Mouse (Mus musculus): ENCODE data around the gene Tmem59l. TPM values are rescaled to one million over a fixed set of nuclear protein-coding genes. Genes with fewer than 3 reads are reported as not detected.

Tmem59l gene
- polyA plus RNA-seq, 1 experiment: 10.5 TPM

GRCm38 (mm10) chr8:70466771-70467170, 20.4 kb downstream of the Tmem59l start:
- H3K4me1 ChIP-seq (ENCODE audit: control insufficient read depth, insufficient read depth, low read length): peaks cover 26% of the 10 kb centered on the region
- WGBS: 27% methylated on average over 11 of the region's 11 CpGs
- no peak for TF ChIP-seq POLR2A (IDR thresholded peaks at IDR 0.05; ENCODE audit: borderline replicate concordance, extremely low read depth, low read depth, low read length)
- TF ChIP-seq CTCF (IDR thresholded peaks at IDR 0.05; ENCODE audit: insufficient read depth, low read length): no peak
- no peak overlapping the region for H3K4me3 ChIP-seq (replicated peaks; ENCODE audit: extremely low read depth, low read depth, low read length)
- no peak for DNase-seq

- WGBS: 76% methylated on average over 4 of the region's 4 CpGs
- H3K4me1 ChIP-seq (ENCODE audit: control insufficient read depth, insufficient read depth, low read length): peaks cover 26% of the 10 kb centered on the region
- TF ChIP-seq CTCF (IDR thresholded peaks at IDR 0.05; ENCODE audit: insufficient read depth, low read length): no peak
- TF ChIP-seq POLR2A (IDR thresholded peaks at IDR 0.05; ENCODE audit: borderline replicate concordance, extremely low read depth, low read depth, low read length): no peak
- H3K4me3 ChIP-seq (replicated peaks; ENCODE audit: extremely low read depth, low read depth, low read length): no peak overlapping the region
- no peak for DNase-seq
Measured at GRCm38 (mm10) chr8:70466305-70466704, 20.9 kb downstream of the Tmem59l start.

GRCm38 (mm10) chr8:70465701-70466100, 21.5 kb downstream of the Tmem59l start:
- DNase-seq: no peak
- no peak for TF ChIP-seq CTCF (IDR thresholded peaks at IDR 0.05; ENCODE audit: insufficient read depth, low read length)
- TF ChIP-seq POLR2A (IDR thresholded peaks at IDR 0.05; ENCODE audit: borderline replicate concordance, extremely low read depth, low read depth, low read length): no peak
- no peak overlapping the region for H3K4me3 ChIP-seq (replicated peaks; ENCODE audit: extremely low read depth, low read depth, low read length)
- 96% methylated on average over 4 of the region's 4 CpGs for WGBS
- peaks cover 26% of the 10 kb centered on the region for H3K4me1 ChIP-seq (ENCODE audit: control insufficient read depth, insufficient read depth, low read length)

GRCm38 (mm10) chr8:70464162-70464561, 23.0 kb downstream of the Tmem59l start:
- 90% methylated on average over 6 of the region's 6 CpGs for WGBS
- no peak for DNase-seq
- TF ChIP-seq POLR2A (IDR thresholded peaks at IDR 0.05; ENCODE audit: borderline replicate concordance, extremely low read depth, low read depth, low read length): no peak
- no peak for TF ChIP-seq CTCF (IDR thresholded peaks at IDR 0.05; ENCODE audit: insufficient read depth, low read length)
- Histone ChIP-seq H3K4me3 (replicated peaks; ENCODE audit: extremely low read depth, low read depth, low read length) (no peak overlapping the region), H3K4me1 (ENCODE audit: control insufficient read depth, insufficient read depth, low read length) (peaks cover 21% of the 10 kb centered on the region)

GRCm38 (mm10) chr8:70463306-70463705, 23.9 kb downstream of the Tmem59l start:
- peaks cover 14% of the 10 kb centered on the region for H3K4me1 ChIP-seq (ENCODE audit: control insufficient read depth, insufficient read depth, low read length)
- TF ChIP-seq POLR2A (IDR thresholded peaks at IDR 0.05; ENCODE audit: borderline replicate concordance, extremely low read depth, low read depth, low read length) (no peak), CTCF (IDR thresholded peaks at IDR 0.05; ENCODE audit: insufficient read depth, low read length) (no peak)
- no peak overlapping the region for H3K4me3 ChIP-seq (replicated peaks; ENCODE audit: extremely low read depth, low read depth, low read length)
- 74% methylated on average over 4 of the region's 4 CpGs for WGBS
- DNase-seq: no peak

GRCm38 (mm10) chr8:70462516-70462813, 24.7 kb downstream of the Tmem59l start:
- TF ChIP-seq POLR2A (IDR thresholded peaks at IDR 0.05; ENCODE audit: borderline replicate concordance, extremely low read depth, low read depth, low read length) (no peak), CTCF (IDR thresholded peaks at IDR 0.05; ENCODE audit: insufficient read depth, low read length) (no peak)
- H3K4me1 ChIP-seq (ENCODE audit: control insufficient read depth, insufficient read depth, low read length): peaks cover 9% of the 10 kb centered on the region
- DNase-seq: no peak
- H3K4me3 ChIP-seq (replicated peaks; ENCODE audit: extremely low read depth, low read depth, low read length): no peak overlapping the region
- 84% methylated on average over 8 of the region's 8 CpGs for WGBS

- H3K4me1 ChIP-seq (ENCODE audit: control insufficient read depth, insufficient read depth, low read length): peaks cover 7% of the 10 kb centered on the region
- TF ChIP-seq CTCF (IDR thresholded peaks at IDR 0.05; ENCODE audit: insufficient read depth, low read length) (no peak), POLR2A (IDR thresholded peaks at IDR 0.05; ENCODE audit: borderline replicate concordance, extremely low read depth, low read depth, low read length) (no peak)
- DNase-seq: no peak
- WGBS: 72% methylated on average over 16 of the region's 16 CpGs
- H3K4me3 ChIP-seq (replicated peaks; ENCODE audit: extremely low read depth, low read depth, low read length): no peak overlapping the region
Measured at GRCm38 (mm10) chr8:70461765-70462515, 25.2 kb downstream of the Tmem59l start.

GRCm38 (mm10) chr8:70460606-70461005, 26.6 kb downstream of the Tmem59l start:
- Histone ChIP-seq H3K4me1 (ENCODE audit: control insufficient read depth, insufficient read depth, low read length) (no peaks in the 10 kb centered on the region), H3K4me3 (replicated peaks; ENCODE audit: extremely low read depth, low read depth, low read length) (no peak overlapping the region)
- TF ChIP-seq POLR2A (IDR thresholded peaks at IDR 0.05; ENCODE audit: borderline replicate concordance, extremely low read depth, low read depth, low read length): no peak
- TF ChIP-seq CTCF (IDR thresholded peaks at IDR 0.05; ENCODE audit: insufficient read depth, low read length): no peak
- 70% methylated on average over 9 of the region's 9 CpGs for WGBS
- DNase-seq: no peak

- Histone ChIP-seq H3K4me3 (replicated peaks; ENCODE audit: extremely low read depth, low read depth, low read length) (no peak overlapping the region), H3K4me1 (ENCODE audit: control insufficient read depth, insufficient read depth, low read length) (no peaks in the 10 kb centered on the region)
- TF ChIP-seq CTCF (IDR thresholded peaks at IDR 0.05; ENCODE audit: insufficient read depth, low read length): no peak
- no peak for TF ChIP-seq POLR2A (IDR thresholded peaks at IDR 0.05; ENCODE audit: borderline replicate concordance, extremely low read depth, low read depth, low read length)
- WGBS: 81% methylated on average over 5 of the region's 5 CpGs
- no peak for DNase-seq
Measured at GRCm38 (mm10) chr8:70460199-70460598, 27.0 kb downstream of the Tmem59l start.

- Histone ChIP-seq H3K4me3 (replicated peaks; ENCODE audit: extremely low read depth, low read depth, low read length) (no peak overlapping the region), H3K4me1 (ENCODE audit: control insufficient read depth, insufficient read depth, low read length) (no peaks in the 10 kb centered on the region)
- TF ChIP-seq POLR2A (IDR thresholded peaks at IDR 0.05; ENCODE audit: borderline replicate concordance, extremely low read depth, low read depth, low read length) (no peak), CTCF (IDR thresholded peaks at IDR 0.05; ENCODE audit: insufficient read depth, low read length) (no peak)
- 96% methylated on average over 2 of the region's 2 CpGs for WGBS
- no peak for DNase-seq
Measured at GRCm38 (mm10) chr8:70459636-70460035, 27.5 kb downstream of the Tmem59l start.
